ENCODE assay signal across 18 mouse cellular contexts in genomic region chr8:83078701-83079533, GRCm38 (mm10).
A peak's percentile ranks its signal among the peaks of the same experiment; 100 is the strongest.
DNase-seq lines count a peak whose midpoint lies in the region; ATAC-seq lines count a peak whose summit lies in the region.
"Had no signal": no experiment of that assay in that cellular context is flagged by ENCODE, and none has a peak within 500 bp of the region (broad histone marks: within the 10 kb centered on the region; RNA-seq: fewer than 3 reads in every experiment).

No protein-coding gene starts in this region.

- H3K27ac ChIP-seq in hindbrain, embryonic 15.5 days (replicated peaks): no peak overlapping the region
- H3K27ac ChIP-seq in hindbrain, embryonic 11.5 days (ENCODE audit: low read depth, low read length): no peak overlapping the region
- H3K27ac ChIP-seq: layer of hippocampus, adult 2 months; left cerebral cortex, adult 2 months; lung, embryonic 15.5 days had no signal

- H3K4me3 ChIP-seq in hindbrain, embryonic 15.5 days: no peak overlapping the region
- no peak overlapping the region for H3K4me3 ChIP-seq in hindbrain, embryonic 11.5 days (ENCODE audit: low read depth, low read length)
- peak overlapping the region; percentile 1 for H3K4me3 ChIP-seq in megakaryocyte, embryonic 14.5 days (replicated peaks)
- H3K4me3 ChIP-seq: erythroblast, embryonic 14.5 days; layer of hippocampus, adult 2 months; left cerebral cortex, adult 2 months; lung, embryonic 15.5 days had no signal

- H3K9me3 ChIP-seq in hindbrain, embryonic 15.5 days: no peaks in the 10 kb centered on the region
- H3K9me3 ChIP-seq in hindbrain, embryonic 11.5 days (ENCODE audit: control insufficient read depth, low read length): no peaks in the 10 kb centered on the region
- H3K9me3 ChIP-seq in megakaryocyte, embryonic 14.5 days: no peaks in the 10 kb centered on the region
- H3K9me3 ChIP-seq: lung, embryonic 15.5 days had no signal

- no peak for DNase-seq in hindbrain, embryonic 11.5 days (ENCODE audit: low spot score)
- DNase-seq in lung, adult 18-20 months: peak; percentile 27 to 36
- DNase-seq in mesoderm, embryonic 11.5 days (ENCODE audit: low read depth, low spot score): peak; percentile 52
- no peak for DNase-seq in thymus, adult 18-20 months
- no peak for DNase-seq in cerebellum, postnatal 4 days (ENCODE audit: low spot score in 2 of 2)
- DNase-seq: cerebellum, adult 11 months; forebrain, postnatal 0 days; gastrocnemius, postnatal 10 days; heart, postnatal 36 days; liver; thymus, postnatal 25 days had no signal

- no peaks in the 10 kb centered on the region for H3K4me1 ChIP-seq in hindbrain, embryonic 15.5 days (replicated peaks)
- H3K4me1 ChIP-seq in hindbrain, embryonic 11.5 days (replicated peaks; ENCODE audit: control insufficient read depth, insufficient read depth, low read length): no peaks in the 10 kb centered on the region
- peaks cover 22% of the 10 kb centered on the region for H3K4me1 ChIP-seq in megakaryocyte, embryonic 14.5 days
- H3K4me1 ChIP-seq: lung, embryonic 15.5 days had no signal

- H3K27me3 ChIP-seq in hindbrain, embryonic 15.5 days: no peaks in the 10 kb centered on the region
- H3K27me3 ChIP-seq in hindbrain, embryonic 11.5 days (ENCODE audit: control insufficient read depth, insufficient read depth, low read length): no peaks in the 10 kb centered on the region
- H3K27me3 ChIP-seq in megakaryocyte, embryonic 14.5 days (replicated peaks): peaks cover 3% of the 10 kb centered on the region
- H3K27me3 ChIP-seq: lung, embryonic 15.5 days had no signal

- H3K36me3 ChIP-seq in hindbrain, embryonic 15.5 days: no peaks in the 10 kb centered on the region
- H3K36me3 ChIP-seq in hindbrain, embryonic 11.5 days (ENCODE audit: control insufficient read depth, insufficient read depth, low read length): no peaks in the 10 kb centered on the region
- peaks cover 22% of the 10 kb centered on the region for H3K36me3 ChIP-seq in megakaryocyte, embryonic 14.5 days (replicated peaks; ENCODE audit: low read length)
- H3K36me3 ChIP-seq: lung, embryonic 15.5 days had no signal

- 71% methylated on average over 12 of the region's 12 CpGs for WGBS in hindbrain, embryonic 15.5 days
- 78% methylated on average over 12 of the region's 12 CpGs for WGBS in hindbrain, embryonic 11.5 days

- ATAC-seq in hindbrain, embryonic 15.5 days (ENCODE audit: low FRiP score, low read depth): 0 out of 2 replicates have a peak, but pooled peaks have one; percentile 23
- ATAC-seq in hindbrain, embryonic 11.5 days (ENCODE audit: low FRiP score): no peak
- ATAC-seq in megakaryocyte, adult 5-6 weeks (ENCODE audit: poor library complexity, severe bottlenecking): no peak
- ATAC-seq: forebrain, postnatal 0 days had no signal

- H3K9ac ChIP-seq in hindbrain, embryonic 15.5 days: no peak overlapping the region
- H3K9ac ChIP-seq in hindbrain, embryonic 11.5 days (ENCODE audit: low read depth, low read length): no peak overlapping the region
- H3K9ac ChIP-seq: forebrain, postnatal 0 days; lung, embryonic 15.5 days had no signal

- H3K4me2 ChIP-seq in hindbrain, embryonic 15.5 days: no peak overlapping the region
- H3K4me2 ChIP-seq in hindbrain, embryonic 11.5 days (replicated peaks; ENCODE audit: low read depth, low read length): no peak overlapping the region
- H3K4me2 ChIP-seq: lung, embryonic 15.5 days had no signal

Comparison
In these comparisons a context has a peak if more than half of its experiments do, and no peak if none do; other contexts are left out.
1. DNase-seq: peak in lung, adult 18-20 months (2 of 2) and mesoderm, embryonic 11.5 days (single experiment); none in hindbrain, embryonic 11.5 days (single experiment), thymus, adult 18-20 months (0 of 2) and cerebellum, postnatal 4 days (0 of 2).